Mouse (Mus musculus) layer of hippocampus, postnatal 14 days (tissue): Measurements from ENCODE around the gene Rinl. TPM values are rescaled to one million over a fixed set of nuclear protein-coding genes. Genes with fewer than 3 reads are reported as not detected.

Source experiments
- DNase-seq, 2 experiments: peaks; one replicate each; pipeline ENCODE4 v3.0.0; 2021 to 2022; ENCODE audit warnings: low spot score in 2 of 2, mixed read lengths in 1 of 2
- long read RNA-seq, 2 experiments: library from polyadenylated mRNA; stranded (forward); transcript quantifications; one replicate each; pipeline ENCODE4 v2.0.0; 2021
- total RNA-seq, 2 experiments: library from RNA; stranded (reverse); gene quantifications; 2 replicates each; pipeline ENCODE4 v1.2.3; 2021

Rinl gene
- 1 to 10 TPM; 2.9 to 3.3 TPM for total RNA-seq
- long read RNA-seq, experiment 1, partial matches to known transcripts: 3 of 6 reads
- long read RNA-seq, experiment 1, other reads (novel, unspliced or antisense): 3 of 6 reads
- long read RNA-seq, experiment 2, partial matches to known transcripts: 2 of 7 reads
- long read RNA-seq, experiment 2, other reads (novel, unspliced or antisense): 5 of 7 reads

DNA sequence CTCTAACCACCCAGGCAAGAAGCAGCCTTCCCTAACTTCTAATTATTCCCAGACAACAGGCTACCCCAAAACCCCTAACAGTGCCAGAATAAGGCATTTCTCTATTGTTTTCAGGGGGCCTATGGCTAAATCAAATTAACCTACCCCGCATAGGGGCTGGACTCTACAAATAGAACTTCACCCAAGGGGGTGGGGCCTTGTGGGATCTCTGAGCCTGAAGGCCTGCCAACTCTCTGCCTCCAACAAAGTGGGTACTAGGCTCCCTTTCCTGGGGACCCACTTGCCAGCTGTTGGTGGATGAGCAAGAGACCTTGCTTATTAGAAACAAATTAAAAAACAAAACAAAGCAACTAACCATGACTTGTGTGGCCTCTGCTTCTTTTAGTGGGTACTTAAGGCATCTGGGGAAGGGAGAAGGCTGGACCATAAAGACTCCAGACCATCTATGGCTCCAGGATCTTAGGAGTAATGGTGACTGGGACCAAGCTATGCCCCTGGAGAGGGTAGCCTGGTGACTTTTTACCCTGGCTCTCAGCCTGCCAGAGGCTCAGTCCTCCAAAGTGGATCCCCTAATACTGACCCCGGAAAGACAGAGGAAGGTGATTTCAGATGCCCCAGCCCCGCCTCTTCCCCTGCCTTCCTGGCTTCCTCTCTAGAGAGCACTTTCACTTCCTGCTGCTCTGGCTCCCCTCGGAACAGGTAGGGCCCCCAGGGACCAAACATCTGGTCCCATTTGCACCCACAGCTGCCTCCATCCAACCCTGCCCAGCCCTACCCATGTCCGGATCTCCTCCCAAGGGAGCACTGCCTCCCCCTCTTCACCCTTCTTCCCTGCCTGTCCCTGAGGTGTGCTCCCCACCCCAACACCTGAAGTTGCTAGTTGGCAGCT lies at the start of gene Rinl:
Gene Rinl (plus strand): TSS at position 663 of the 889 bp plus-strand sequence.
- DNase-seq: no peak

DNA sequence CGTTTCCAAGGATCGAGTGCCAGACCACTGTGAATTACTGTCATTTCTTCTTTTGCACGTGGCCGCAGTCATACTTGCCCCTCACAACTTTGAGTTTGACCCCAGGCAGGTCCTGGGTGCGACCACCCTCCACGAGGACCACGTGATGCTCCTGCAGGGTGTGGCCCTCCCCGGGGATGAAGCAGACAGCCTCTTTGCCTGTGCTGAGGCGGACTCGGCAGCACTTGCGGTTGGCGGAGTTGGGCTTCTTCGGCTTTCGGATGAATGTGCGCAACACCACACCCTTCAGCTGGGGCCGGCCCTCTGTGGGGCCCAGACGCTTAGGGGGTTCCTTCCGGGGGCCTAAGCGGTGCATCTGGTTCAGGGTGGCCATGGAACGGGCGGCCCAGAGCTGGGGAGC lies 48.9 kb upstream of the Rinl start:
- no peak for DNase-seq

DNA sequence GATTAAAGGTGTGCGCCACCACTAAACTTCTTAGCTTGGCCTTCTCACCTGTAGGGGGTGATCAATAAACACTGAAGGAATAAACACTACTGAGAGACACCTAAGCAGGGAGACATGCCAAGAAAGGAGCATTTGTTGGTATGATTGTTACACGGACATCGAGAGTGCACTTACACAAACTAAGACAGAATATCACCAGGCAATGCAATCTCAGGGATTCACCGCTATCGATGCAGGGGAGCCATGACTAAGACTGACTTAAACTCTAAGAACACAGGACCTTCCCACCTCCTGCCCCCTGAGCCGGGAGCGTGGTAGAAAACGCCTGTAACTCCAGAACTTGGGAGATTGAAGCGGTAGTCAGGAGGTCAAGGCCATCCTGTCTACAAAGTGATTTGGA lies 47.8 kb upstream of the Rinl start:
- DNase-seq: no peak

DNA sequence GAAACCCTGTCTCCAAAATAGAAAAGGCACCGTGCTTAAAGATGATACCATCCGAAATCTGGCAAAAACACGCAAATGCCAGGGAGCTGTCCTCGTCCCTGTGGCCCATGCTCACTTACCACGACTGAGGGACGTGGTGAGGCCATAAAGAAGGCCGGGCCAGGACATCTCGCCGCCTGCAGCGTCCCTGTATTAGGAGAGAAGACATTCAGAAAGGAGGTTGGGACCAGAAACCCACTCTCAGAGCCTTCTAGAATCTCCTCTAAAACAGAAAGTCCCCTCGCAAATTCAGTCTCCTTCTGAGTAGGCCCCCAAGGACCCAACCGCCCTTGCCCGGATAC lies 47.4 kb upstream of the Rinl start:
- no peak for DNase-seq

DNA sequence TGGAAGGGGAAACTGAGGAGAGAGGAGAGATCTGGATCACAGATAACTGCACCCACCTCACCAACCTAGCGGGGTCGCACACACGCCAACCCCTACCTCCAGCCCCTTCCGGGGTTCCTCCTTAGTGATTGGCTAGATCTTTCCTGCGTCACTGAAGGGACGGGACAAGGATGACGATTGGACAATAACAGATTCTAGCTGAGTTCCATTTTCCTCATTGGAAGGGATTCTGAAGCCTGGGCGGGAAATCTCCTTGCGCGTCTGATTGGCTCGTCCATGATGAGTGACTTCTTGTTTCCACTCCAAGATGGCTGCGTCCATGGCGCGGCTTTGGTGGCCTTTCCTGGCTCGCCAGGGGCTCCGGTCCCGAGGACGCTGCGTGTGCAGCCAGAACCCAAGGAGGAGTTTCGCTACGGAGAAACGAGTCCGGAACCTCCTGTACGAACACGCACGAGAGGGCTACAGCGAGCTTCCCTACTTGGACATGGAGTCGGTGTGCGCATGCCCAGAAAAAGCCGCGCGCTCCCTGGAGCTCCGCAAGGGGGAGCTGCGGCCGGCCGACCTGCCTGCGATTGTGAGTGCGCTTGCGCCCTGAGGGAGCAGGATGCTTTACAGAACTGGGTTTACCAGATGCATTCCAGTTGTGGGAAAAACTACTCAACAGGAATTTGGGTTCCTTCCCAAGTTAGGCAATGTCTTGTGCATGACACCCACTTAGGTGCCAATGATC lies 46.9 kb upstream of the Rinl start, which contains the start of the genes Mrps12 and Sars2:
Gene Mrps12 (minus strand): TSS at position 112 of the 730 bp plus-strand sequence.
Gene Sars2 (plus strand): TSS at position 284 of the 730 bp plus-strand sequence.
- peak; percentile 99 for DNase-seq

DNA sequence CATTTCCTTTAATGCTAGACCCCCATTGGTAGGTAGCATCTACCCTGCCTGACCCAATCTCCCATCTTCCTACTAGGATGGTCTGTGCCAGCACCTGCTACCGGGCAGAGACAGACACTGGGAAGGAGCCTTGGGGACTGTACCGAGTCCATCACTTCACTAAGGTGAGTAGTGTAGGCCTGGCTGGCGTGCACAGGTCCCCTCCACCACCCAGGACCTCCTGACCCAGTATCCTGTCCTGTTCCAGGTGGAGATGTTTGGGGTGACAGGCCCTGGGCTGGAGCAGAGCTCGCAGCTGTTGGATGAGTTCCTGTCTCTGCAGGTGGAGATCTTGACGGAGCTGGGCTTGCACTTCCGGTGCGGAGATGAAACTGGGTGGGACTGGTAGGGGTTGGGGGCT lies 38.8 kb upstream of the Rinl start:
- no peak for DNase-seq

DNA sequence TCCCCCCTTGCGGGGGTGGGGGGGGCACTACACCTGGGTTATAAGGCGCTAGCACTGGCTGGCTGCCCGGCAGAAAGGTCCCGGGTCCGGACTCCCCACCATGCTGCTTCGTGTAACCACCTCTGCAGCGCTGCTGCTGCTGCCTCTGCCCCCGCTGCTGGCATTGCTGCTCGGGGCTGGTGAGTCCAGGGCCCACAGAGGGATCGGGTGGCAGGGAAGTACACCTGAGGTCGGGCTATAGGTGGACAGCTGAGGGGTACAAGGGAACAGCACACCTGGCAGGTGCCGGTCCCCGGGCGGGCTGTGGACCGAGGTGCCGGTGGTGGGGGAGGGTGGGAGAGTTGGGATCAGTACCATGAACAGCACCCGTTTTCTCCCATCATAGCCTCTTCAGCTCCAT lies 32.7 kb upstream of the Rinl start, which contains the start of gene Ccer2:
Gene Ccer2 (plus strand): TSS at position 96 of the 400 bp plus-strand sequence.
- no peak for DNase-seq

DNA sequence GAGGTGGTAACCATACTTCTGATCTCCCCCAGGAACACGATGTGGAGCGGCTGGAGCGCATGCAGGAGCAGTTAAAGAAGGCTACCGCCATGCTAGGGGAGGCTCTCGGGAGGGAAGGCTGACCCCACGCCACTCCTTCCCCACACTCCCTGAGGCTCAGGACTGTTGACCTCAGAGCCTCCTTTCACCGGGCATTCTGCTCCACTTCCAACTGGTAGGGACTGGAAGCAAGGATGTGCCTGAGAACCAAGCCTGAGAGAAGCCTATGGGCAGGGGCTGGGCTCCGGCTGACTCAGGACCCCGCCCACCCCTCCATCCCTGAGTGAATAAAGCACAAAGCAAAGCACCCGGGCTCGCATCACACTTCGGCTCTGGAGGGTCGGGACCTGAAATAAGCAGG lies 30.1 kb upstream of the Rinl start:
- DNase-seq: no peak

DNA sequence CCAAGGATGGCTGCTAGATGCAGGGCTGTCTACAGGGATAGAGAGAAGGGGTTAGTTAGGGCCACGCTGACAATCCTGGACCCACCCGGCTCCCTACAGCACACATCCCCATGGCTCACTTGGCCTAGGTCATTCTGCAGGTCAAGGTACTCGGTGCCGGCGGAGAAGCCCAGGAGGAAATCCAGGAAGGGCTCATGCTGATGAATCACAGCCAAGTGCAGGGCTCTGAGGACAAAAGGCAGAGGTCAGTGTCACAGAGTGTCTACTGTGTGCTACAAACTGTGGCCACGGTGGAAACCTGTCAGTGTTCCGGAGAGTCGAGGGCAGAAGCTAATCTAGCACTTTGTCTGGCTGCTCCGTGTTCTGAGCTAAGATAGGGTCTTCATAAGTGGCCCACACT lies 26.9 kb upstream of the Rinl start:
- DNase-seq: no peak

DNA sequence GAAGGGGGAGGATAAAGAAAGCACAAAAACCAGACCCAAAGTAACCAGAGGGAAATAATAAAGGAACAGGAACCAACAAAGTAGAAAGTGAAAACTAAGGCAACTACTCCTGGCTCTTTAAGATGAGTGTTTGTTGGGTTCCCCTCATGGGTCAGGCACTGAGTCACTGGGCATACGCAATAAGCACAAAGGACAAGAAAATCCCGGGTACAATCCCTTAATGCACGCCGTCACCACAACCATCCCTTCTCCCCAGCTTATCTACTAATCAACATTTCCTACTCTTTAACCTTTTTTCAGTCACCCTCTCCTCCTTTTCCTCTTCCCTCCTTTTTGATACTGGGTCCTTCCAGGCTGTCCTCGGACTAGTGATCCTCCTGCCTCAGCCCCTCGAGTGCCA lies 23.6 kb upstream of the Rinl start:
- DNase-seq: no peak

DNA sequence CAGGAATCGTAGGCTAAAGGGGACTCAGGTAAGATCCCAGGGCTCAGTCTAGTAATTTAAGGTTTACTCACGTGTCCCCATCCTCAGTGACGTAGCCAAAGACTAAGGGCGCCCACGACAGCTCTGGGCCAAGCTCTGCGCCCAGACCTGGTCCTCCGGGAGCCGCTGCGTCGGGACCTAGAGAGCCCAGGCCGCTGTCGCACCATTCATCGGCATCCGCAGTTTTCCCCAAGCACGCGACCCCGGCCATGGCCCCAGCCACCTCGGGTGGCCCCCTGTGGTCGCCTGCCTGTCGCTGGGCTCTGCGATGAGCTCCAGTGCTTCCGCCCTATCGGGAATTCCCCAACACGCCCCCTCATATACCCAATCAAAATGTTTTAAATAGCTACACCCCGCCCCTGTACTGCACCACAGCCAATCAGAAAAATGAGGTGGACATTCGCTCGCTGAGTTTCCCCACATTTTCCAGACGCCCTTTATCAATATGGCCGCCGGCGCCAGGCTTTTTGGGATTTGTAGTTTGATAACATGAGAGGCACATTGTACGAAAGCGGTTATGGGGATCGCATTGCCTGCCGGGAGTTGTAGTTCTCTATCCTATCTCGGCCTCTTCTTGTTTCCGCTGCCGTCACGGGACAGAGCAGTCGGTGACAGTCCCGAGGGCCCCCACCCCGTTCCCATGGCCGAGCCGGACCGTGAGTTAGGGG lies 22.4 kb upstream of the Rinl start, which contains the start of gene Sirt2:
Gene Sirt2 (plus strand): TSS at position 563 of the 707 bp plus-strand sequence.
- peak; percentile 97 to 100 for DNase-seq

DNA sequence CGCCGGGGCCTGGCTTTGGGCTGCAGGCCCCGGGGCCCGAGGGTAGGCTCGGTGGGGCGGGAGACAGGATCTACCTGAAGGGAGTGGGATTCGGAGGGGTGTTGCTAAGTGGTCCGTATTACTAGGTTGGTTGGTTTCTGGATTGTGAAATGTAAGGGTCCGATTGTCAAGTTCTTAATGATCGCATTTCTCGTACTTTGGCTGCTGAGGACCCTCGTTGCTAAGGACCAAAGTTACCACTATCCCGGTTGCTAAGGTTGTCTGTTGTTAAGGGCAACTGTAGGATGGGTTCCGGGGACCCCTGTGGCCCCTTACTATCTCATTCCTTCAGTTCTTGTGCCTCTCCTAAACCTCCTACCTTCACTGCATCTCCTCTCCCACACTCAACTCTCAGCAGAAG lies 21.9 kb upstream of the Rinl start:
- DNase-seq: no peak

DNA sequence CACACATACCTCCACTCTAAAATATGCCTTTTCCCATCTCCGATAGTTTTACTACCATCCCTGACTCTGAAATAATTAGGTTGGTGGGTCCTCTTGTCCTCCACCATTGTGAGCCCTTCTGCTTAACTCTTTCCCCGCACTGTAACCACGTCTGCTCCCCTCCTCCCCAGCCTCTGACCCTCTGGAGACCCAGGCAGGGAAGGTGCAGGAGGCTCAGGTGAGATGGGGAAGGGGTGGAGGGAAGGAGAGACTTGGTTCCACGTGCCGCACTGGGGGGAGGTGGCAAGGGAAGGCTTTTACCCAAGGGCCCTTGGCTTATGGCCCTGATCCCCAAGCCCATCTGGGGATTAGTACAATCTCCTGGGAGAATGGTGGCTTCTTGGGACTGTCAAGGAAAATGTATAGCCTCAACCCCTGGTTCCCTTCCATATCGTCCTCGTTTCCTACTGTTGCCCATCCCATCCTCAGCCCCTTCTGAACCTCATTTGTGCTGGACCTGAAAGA lies 21.3 kb upstream of the Rinl start, which contains the start of gene Nfkbib:
Gene Nfkbib (minus strand): TSS at position 51 of the 504 bp plus-strand sequence.
- DNase-seq: no peak

DNA sequence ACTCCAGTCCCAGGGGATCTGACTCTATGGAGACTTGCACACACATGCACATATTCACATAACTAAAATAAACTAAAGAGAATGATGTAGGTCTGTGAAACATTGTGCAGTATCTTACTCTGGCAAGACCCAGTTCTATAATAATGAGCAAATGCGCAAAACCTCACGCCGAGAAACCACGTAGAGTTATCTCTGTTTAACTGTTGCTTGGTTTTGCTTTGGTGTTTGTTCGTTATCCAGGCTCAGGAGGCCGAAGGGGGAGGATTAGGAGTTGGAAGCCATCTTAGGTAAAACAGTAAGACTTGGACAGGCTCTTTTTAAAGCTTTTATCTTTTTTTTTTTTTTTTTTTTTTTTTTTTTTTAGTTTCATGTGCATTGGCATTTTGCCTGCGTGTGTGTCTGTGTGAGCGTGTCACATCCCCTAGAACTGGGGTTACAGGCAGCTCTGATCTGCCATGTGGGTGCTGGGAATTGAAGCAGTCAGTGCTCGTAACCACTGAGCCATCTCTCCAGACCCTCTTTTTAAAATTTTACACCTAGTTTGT lies 19.3 kb upstream of the Rinl start:
- DNase-seq: no peak

DNA sequence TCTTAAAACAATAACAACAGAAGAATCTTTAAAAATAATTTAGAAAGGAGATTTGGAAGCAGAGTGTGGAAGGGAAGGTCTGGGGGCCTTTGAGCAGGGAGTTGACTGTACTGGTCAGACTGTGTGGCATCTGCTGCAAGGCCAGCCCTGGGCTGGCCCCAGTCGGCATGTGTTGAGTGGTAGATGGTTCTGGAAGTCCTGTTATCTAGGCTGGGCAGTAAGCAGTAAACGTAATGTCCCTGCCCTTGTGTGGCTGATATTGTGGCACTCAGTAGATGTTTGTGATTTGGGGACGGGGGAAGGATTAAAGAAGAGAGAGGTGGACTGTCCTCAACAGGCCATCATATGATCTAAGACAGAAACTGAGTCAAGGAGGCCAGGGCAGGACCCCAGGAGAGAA lies 18.5 kb upstream of the Rinl start:
- no peak for DNase-seq

DNA sequence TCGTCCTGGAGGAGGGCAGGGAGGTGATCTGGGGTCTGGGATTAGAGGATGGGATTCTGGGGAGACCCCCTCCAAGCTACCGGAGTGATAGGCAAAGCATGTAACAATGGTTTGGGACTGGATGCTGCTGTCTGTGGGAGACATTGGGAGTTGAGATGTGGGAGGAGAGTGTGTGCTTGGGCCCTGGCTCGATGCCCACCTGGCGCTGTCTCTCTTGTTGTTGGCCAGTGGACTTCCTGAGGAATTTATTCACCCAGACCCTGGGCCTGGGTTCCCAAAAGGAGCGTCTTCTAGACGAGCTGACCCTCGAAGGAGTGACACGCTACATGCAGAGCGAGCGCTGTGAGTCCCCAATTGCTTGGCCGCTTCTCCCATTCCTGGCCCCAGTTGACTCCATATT lies 16.9 kb upstream of the Rinl start:
- no peak for DNase-seq

DNA sequence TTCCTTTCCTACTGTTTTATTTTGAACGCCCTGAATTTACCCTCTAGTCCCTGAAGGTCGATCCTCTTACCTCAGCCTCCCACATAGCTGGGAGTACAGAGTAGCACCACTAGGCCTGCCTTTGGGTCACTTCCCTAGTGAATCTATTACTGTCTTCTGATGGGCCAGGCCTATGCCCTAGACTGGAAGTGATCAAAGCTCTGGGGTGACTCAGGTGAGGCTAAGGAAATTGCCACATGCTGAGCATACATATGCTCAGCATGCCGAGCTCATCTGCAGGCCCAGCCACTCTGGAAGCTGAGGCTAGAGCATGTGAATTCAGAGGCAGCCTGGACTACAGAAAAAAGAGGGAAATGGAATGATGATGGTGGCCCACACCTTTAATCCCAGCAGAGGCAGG lies 15.6 kb upstream of the Rinl start:
- DNase-seq: no peak

DNA sequence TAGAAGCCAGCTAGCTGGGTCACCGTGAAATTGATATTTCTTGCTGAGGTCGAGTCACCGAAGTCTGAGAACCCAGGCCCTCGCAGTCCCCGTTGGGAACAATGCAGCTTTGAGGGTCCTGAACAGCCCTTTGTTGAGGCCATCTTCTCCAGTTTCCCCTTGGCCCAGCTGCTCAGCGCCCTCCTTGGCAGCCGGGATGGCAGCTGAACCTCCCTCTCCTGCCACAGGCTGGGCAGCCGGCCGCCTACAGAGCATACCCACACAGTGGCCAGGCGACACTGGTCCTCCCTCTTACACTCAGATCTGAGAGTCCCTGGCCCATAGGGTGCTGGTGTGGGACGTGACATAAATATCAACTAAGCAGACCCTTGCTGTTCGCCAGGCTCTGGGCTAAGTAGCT lies 14.6 kb upstream of the Rinl start:
- peak; percentile 47 to 60 for DNase-seq

DNA sequence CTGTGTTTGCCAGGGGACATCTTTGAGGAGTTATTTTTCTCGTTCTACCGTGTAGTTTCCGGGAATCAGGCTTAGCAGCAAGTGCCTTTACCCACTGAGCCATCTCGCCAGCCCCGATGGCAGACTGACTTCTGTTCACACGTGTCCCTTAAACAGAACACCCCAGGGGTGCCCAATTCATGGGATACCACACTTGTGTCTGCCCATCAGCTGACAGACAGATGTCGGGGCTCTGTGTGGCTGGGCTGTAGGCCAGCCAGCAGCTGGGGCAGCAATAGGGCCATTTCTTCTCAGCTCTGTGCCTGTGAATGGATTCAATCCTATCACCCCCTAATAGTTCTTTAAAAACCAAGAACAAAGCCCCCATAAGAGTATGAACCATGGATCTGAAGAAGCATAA lies 13.6 kb upstream of the Rinl start:
- no peak for DNase-seq

DNA sequence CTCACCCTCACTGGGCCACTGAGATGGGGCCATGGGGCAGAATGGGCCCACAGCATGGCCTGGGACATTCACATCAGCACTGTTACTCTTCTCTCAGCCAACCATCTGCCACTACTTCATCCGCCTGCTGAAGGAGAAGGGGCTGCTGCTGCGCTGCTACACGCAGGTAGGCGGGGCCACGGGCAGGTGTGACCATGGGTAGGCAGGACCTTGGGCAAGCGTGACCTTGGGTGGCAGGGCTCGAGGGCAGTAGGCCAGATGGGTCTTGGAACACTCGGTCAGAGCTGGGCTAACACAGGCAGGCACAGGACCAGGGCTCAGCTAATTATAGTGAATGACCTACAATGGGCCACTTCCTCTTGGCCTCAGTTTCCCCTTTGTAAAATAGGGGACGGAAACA lies 9.9 kb upstream of the Rinl start:
- DNase-seq: no peak
